Mouse (Mus musculus): ENCODE data around the gene Pax2. TPM values are rescaled to one million over a fixed set of nuclear protein-coding genes. Genes with fewer than 3 reads are reported as not detected.

Pax2 gene
- polyA plus RNA-seq, 1 experiment from 2014 or later: not detected

DNA sequence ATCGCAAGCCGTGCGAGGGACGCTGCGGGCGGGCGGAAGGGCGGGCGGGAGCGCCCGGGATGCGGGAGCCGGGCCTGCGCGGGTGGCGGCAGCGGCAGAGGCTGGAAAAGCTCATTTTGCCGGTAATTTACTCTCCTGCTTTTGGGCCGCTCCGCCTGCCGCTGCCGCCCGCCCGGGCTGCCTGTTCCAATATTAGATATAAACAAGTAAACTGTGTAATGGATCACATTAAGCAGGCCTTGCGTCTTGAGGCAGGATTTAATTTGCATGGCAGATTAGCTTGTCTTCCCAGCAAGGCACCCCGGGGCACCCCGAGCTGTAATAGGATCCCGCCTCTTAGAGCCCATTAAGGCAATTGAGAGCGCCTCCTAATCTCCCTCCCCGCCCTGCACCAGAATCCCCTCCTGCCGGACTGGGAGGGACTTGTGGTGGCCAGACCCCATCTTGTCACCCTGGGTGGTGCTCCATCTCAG lies 126.7 kb downstream of the Pax2 start:
- Histone ChIP-seq H3K4me1 (ENCODE audit: control insufficient read depth, insufficient read depth, low read length) (peaks cover 7% of the 10 kb centered on the region), H3K36me3 (ENCODE audit: control insufficient read depth, insufficient read depth, low read length) (no peaks in the 10 kb centered on the region), H3K27ac (ENCODE audit: low read length) (no peak overlapping the region), H3K9me3 (ENCODE audit: control insufficient read depth, low read length) (no peaks in the 10 kb centered on the region), H3K27me3 (replicated peaks; ENCODE audit: control insufficient read depth, insufficient read depth, low read length) (peaks cover 24% of the 10 kb centered on the region; the same call in 1 of the 2 replicates), H3K4me2 (ENCODE audit: low read depth, low read length) (peak overlapping the region; percentile 60), H3K9ac (ENCODE audit: low read depth, low read length) (peak overlapping the region; percentile 68), H3K4me3 (ENCODE audit: low read length) (peak overlapping the region; percentile 44)
- ATAC-seq: no peak; the same call in 1 of the 2 replicates
- WGBS: 2% methylated on average over 31 of the region's 31 CpGs

DNA sequence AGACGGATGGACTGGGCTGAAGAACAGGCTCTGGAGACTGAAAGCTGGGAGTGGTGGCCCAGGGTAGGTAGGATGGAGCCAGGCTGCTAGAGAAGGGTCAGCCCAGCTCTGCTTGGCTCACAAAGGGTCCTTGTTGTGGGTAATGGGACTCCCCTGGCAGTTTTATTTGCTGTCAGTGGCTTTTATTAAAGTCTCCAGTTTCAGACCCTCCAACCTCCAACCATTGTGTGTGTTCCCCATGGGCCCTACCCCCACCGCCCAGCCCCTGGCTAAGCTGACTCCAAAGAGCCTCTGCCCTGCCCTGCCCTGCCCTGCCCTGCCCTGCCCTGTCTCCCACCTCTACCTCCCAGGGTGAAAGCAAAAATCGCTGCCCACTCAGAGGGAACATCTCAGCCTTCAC lies 128.5 kb downstream of the Pax2 start:
- WGBS: 50% methylated on average over 3 of the region's 3 CpGs
- peaks cover 24% of the 10 kb centered on the region; the same call in 1 of the 2 replicates for H3K27me3 ChIP-seq (replicated peaks; ENCODE audit: control insufficient read depth, insufficient read depth, low read length)

DNA sequence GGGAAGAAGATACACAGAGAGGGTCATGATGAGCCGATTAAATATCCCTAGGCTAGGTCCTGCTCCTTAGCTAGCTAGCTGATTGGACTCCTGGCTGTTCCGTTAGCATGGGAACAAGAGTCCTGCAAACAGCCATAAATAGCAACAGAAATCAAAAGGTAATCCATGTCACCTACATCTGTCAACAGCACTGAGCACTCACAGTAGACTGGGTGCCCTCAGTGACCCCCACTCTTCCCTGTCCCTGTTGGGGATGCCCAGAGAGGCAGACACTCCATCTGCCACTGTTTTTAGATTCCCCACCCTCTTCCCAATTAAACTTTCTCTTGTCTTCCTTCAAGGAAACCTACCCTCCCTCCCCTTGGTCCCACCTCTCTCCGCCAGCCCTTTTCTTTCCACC lies 130.6 kb downstream of the Pax2 start:
- Histone ChIP-seq H3K9me3 (ENCODE audit: control insufficient read depth, low read length) (no peaks in the 10 kb centered on the region), H3K27me3 (replicated peaks; ENCODE audit: control insufficient read depth, insufficient read depth, low read length) (peaks cover 25% of the 10 kb centered on the region; the same call in 1 of the 2 replicates), H3K27ac (ENCODE audit: low read length) (no peak overlapping the region), H3K4me2 (ENCODE audit: low read depth, low read length) (no peak overlapping the region), H3K4me3 (ENCODE audit: low read length) (no peak overlapping the region), H3K4me1 (ENCODE audit: control insufficient read depth, insufficient read depth, low read length) (peaks cover 7% of the 10 kb centered on the region), H3K9ac (ENCODE audit: low read depth, low read length) (no peak overlapping the region), H3K36me3 (ENCODE audit: control insufficient read depth, insufficient read depth, low read length) (no peaks in the 10 kb centered on the region)
- 32% methylated on average over 3 of the region's 3 CpGs for WGBS
- no peak for ATAC-seq

More for the DNA sequence above, 128.5 kb downstream of the Pax2 start:
- Histone ChIP-seq H3K4me3 (ENCODE audit: low read length) (no peak overlapping the region), H3K9ac (ENCODE audit: low read depth, low read length) (no peak overlapping the region), H3K4me2 (ENCODE audit: low read depth, low read length) (no peak overlapping the region), H3K36me3 (ENCODE audit: control insufficient read depth, insufficient read depth, low read length) (no peaks in the 10 kb centered on the region), H3K9me3 (ENCODE audit: control insufficient read depth, low read length) (no peaks in the 10 kb centered on the region), H3K4me1 (ENCODE audit: control insufficient read depth, insufficient read depth, low read length) (peaks cover 7% of the 10 kb centered on the region), H3K27ac (ENCODE audit: low read length) (no peak overlapping the region)
- ATAC-seq: no peak

Small RNAs within 50 kb of the gene (microRNA-seq; reads per million reads assigned to microRNA genes)
- not detected for gene Mir6405

Other genes with a start within 250 kb of the Pax2 start
- 0.24 and 0.75 TPM in 2 replicates for gene Sec31b, start 210.2 kb upstream of the Pax2 start, polyA plus RNA-seq (2015; fragmentation: Nextera tagmentation; extraction: Ambion mirVana)
- gene Gm20538, start 203.2 kb upstream of the Pax2 start, polyA plus RNA-seq (2015; fragmentation: Nextera tagmentation; extraction: Ambion mirVana): not detected in 2 replicates
- 650 and 667 TPM in 2 replicates for gene Ndufb8, start 200.6 kb upstream of the Pax2 start, polyA plus RNA-seq (2015; fragmentation: Nextera tagmentation; extraction: Ambion mirVana)
- 25.7 and 31.3 TPM in 2 replicates for gene Hif1an, start 193.2 kb upstream of the Pax2 start, polyA plus RNA-seq (2015; fragmentation: Nextera tagmentation; extraction: Ambion mirVana)
- gene Slf2, start 175.1 kb downstream of the Pax2 start, polyA plus RNA-seq (2015; fragmentation: Nextera tagmentation; extraction: Ambion mirVana): 26.8 and 27.1 TPM in 2 replicates
- 19.0 and 21.1 TPM in 2 replicates for gene Sema4g, start 233.1 kb downstream of the Pax2 start, polyA plus RNA-seq (2015; fragmentation: Nextera tagmentation; extraction: Ambion mirVana)
- 19.8 and 21.0 TPM in 2 replicates for gene Twnk, start 249.6 kb downstream of the Pax2 start, polyA plus RNA-seq (2015; fragmentation: Nextera tagmentation; extraction: Ambion mirVana)